Mouse (Mus musculus) forebrain, embryonic 16.5 days (tissue): Measurements from ENCODE around the gene Gnptab. TPM values are rescaled to one million over a fixed set of nuclear protein-coding genes. Genes with fewer than 3 reads are reported as not detected.
A peak's percentile ranks its signal among the peaks of the same experiment; 100 is the strongest.

Source experiments
- ATAC-seq: fragments of 200-750 bp; cut with Nextera tagmentation; 2 replicates; pipeline ENCODE4 v1.8.0; 2017; ENCODE audit warnings: mild to moderate bottlenecking, moderate library complexity
- H3K27ac ChIP-seq: fragments of 300-500 bp; sonication (generic); 2 replicates; pipeline ENCODE4 v1.5.1; 2014; ENCODE audit warnings: low read length, control low read depth
- H3K27me3 ChIP-seq: fragments of 300-500 bp; sonication (generic); replicated peaks from 2 replicates; pipeline ENCODE4 v1.6.1; 2014; ENCODE audit warnings: low read length; ENCODE audit not compliant: control insufficient read depth, insufficient read depth
- H3K36me3 ChIP-seq: fragments of 300-500 bp; sonication (generic); 2 replicates; pipeline ENCODE4 v1.6.1; 2014; ENCODE audit not compliant: control insufficient read depth, insufficient read depth
- H3K4me1 ChIP-seq: fragments of 300-500 bp; sonication (generic); replicated peaks from 2 replicates; pipeline ENCODE4 v1.6.1; 2014; ENCODE audit warnings: low read length; ENCODE audit not compliant: control insufficient read depth, insufficient read depth
- H3K4me2 ChIP-seq: fragments of 300-500 bp; sonication (generic); 2 replicates; pipeline ENCODE4 v1.6.1; 2014; ENCODE audit warnings: mild to moderate bottlenecking, low read length, control low read depth
- H3K4me3 ChIP-seq: fragments of 300-500 bp; sonication (generic); replicated peaks from 2 replicates; pipeline ENCODE4 v1.5.1; 2014; ENCODE audit warnings: mild to moderate bottlenecking, low read length, control low read depth
- H3K9ac ChIP-seq: fragments of 300-500 bp; sonication (generic); replicated peaks from 2 replicates; pipeline ENCODE4 v1.6.1; 2014; ENCODE audit warnings: low read depth, low read length, control low read depth
- H3K9me3 ChIP-seq: fragments of 300-500 bp; sonication (generic); 2 replicates; pipeline ENCODE4 v1.6.1; 2016; ENCODE audit warnings: low read length; ENCODE audit not compliant: control insufficient read depth
- WGBS: fragments of 180-500 bp; shearing (Covaris S2); extraction: QIAGEN DNeasy Blood & Tissue Kit; methylation state at CpG from one replicate; pipeline ENCODE4 v1.1.7; 2014; 5-methylcytosine and 5-hydroxymethylcytosine counted together
- polyA plus RNA-seq: library from polyadenylated mRNA; unstranded; fragments of >200 nt; fragmentation: Nextera tagmentation; extraction: Ambion mirVana; gene quantifications from 2 replicates; pipeline ENCODE4 v1.2.1, GENCODE M21; 2015

The Gnptab gene
- polyA plus RNA-seq, 1 experiment from 2014 or later: 18.4 TPM

GRCm38 (mm10) chr10:88383479-88383878 is 4.5 kb downstream of the Gnptab start:
- Histone ChIP-seq H3K27me3 (no peaks in the 10 kb centered on the region), H3K9me3 (no peaks in the 10 kb centered on the region), H3K36me3 (no peaks in the 10 kb centered on the region), H3K9ac (no peak overlapping the region), H3K4me3 (no peak overlapping the region), H3K4me2 (no peak overlapping the region), H3K27ac (no peak overlapping the region), H3K4me1 (peaks cover 21% of the 10 kb centered on the region)
- 70% methylated on average over 4 of the region's 4 CpGs for WGBS
- ATAC-seq: no peak

GRCm38 (mm10) chr10:88384081-88384480 is 5.1 kb downstream of the Gnptab start:
- Histone ChIP-seq H3K9ac (no peak overlapping the region), H3K27me3 (no peaks in the 10 kb centered on the region), H3K4me3 (no peak overlapping the region), H3K9me3 (no peaks in the 10 kb centered on the region), H3K4me1 (peaks cover 19% of the 10 kb centered on the region), H3K4me2 (no peak overlapping the region), H3K36me3 (no peaks in the 10 kb centered on the region), H3K27ac (no peak overlapping the region)
- 58% methylated on average over 5 of the region's 5 CpGs for WGBS
- ATAC-seq: no peak

- no peaks in the 10 kb centered on the region for H3K9me3 ChIP-seq
- no peaks in the 10 kb centered on the region for H3K36me3 ChIP-seq
- no peak overlapping the region for H3K4me2 ChIP-seq
- ATAC-seq: no peak
- H3K27ac ChIP-seq: no peak overlapping the region
- WGBS: 92% methylated on average over 11 of the region's 11 CpGs
- H3K27me3 ChIP-seq: no peaks in the 10 kb centered on the region
- no peak overlapping the region for H3K4me3 ChIP-seq
- H3K9ac ChIP-seq: no peak overlapping the region
- H3K4me1 ChIP-seq: peaks cover 15% of the 10 kb centered on the region
These were observed 6.4 kb downstream of the Gnptab start for GRCm38 (mm10) chr10:88385290-88385689.

GRCm38 (mm10) chr10:88385758-88386157 is 6.8 kb downstream of the Gnptab start:
- H3K4me3 ChIP-seq: no peak overlapping the region
- H3K27ac ChIP-seq: no peak overlapping the region
- H3K4me1 ChIP-seq: peaks cover 10% of the 10 kb centered on the region
- H3K27me3 ChIP-seq: no peaks in the 10 kb centered on the region
- H3K4me2 ChIP-seq: no peak overlapping the region
- H3K9me3 ChIP-seq: no peaks in the 10 kb centered on the region
- no peak for ATAC-seq
- H3K36me3 ChIP-seq: no peaks in the 10 kb centered on the region
- H3K9ac ChIP-seq: no peak overlapping the region
- WGBS: 69% methylated on average over 6 of the region's 6 CpGs

- Histone ChIP-seq H3K4me1 (peaks cover 5% of the 10 kb centered on the region), H3K27ac (no peak overlapping the region), H3K4me3 (no peak overlapping the region), H3K9me3 (no peaks in the 10 kb centered on the region), H3K9ac (no peak overlapping the region), H3K36me3 (no peaks in the 10 kb centered on the region), H3K27me3 (no peaks in the 10 kb centered on the region), H3K4me2 (no peak overlapping the region)
- ATAC-seq: 0 out of 2 replicates have a peak, but pooled peaks have one; percentile 11
- 75% methylated on average over 6 of the region's 6 CpGs for WGBS
These were observed 7.3 kb downstream of the Gnptab start for GRCm38 (mm10) chr10:88386251-88386650.

GRCm38 (mm10) chr10:88389576-88389975 is 10.6 kb downstream of the Gnptab start:
- H3K27me3 ChIP-seq: no peaks in the 10 kb centered on the region
- 67% methylated on average over 4 of the region's 4 CpGs for WGBS
- no peak overlapping the region for H3K4me3 ChIP-seq
- H3K4me2 ChIP-seq: no peak overlapping the region
- no peak for ATAC-seq
- no peak overlapping the region for H3K27ac ChIP-seq
- no peaks in the 10 kb centered on the region for H3K9me3 ChIP-seq
- H3K4me1 ChIP-seq: 0 out of 2 replicates have a peak, but pooled peaks cover 3% of the 10 kb centered on the region
- H3K9ac ChIP-seq: no peak overlapping the region
- no peaks in the 10 kb centered on the region for H3K36me3 ChIP-seq

- Histone ChIP-seq H3K4me1 (0 out of 2 replicates have a peak, but pooled peaks cover 3% of the 10 kb centered on the region), H3K36me3 (no peaks in the 10 kb centered on the region), H3K9me3 (no peaks in the 10 kb centered on the region), H3K27me3 (no peaks in the 10 kb centered on the region), H3K4me2 (no peak overlapping the region), H3K9ac (no peak overlapping the region), H3K4me3 (no peak overlapping the region), H3K27ac (no peak overlapping the region)
- ATAC-seq: 0 out of 2 replicates have a peak, but pooled peaks have one; percentile 9
- WGBS: 73% methylated on average over 10 of the region's 10 CpGs
These were observed 11.3 kb downstream of the Gnptab start for GRCm38 (mm10) chr10:88390096-88390790.

GRCm38 (mm10) chr10:88391495-88391894 is 12.6 kb downstream of the Gnptab start:
- H3K36me3 ChIP-seq: no peaks in the 10 kb centered on the region
- H3K27ac ChIP-seq: no peak overlapping the region
- ATAC-seq: no peak
- no peak overlapping the region for H3K9ac ChIP-seq
- H3K27me3 ChIP-seq: no peaks in the 10 kb centered on the region
- 0 out of 2 replicates have a peak, but pooled peaks cover 3% of the 10 kb centered on the region for H3K4me1 ChIP-seq
- no peak overlapping the region for H3K4me2 ChIP-seq
- no peak overlapping the region for H3K4me3 ChIP-seq
- 84% methylated on average over 9 of the region's 9 CpGs for WGBS
- H3K9me3 ChIP-seq: no peaks in the 10 kb centered on the region

GRCm38 (mm10) chr10:88392181-88392847 is 13.4 kb downstream of the Gnptab start:
- Histone ChIP-seq H3K4me1 (0 out of 2 replicates have a peak, but pooled peaks cover 3% of the 10 kb centered on the region), H3K27ac (no peak overlapping the region), H3K9me3 (no peaks in the 10 kb centered on the region), H3K9ac (no peak overlapping the region), H3K36me3 (no peaks in the 10 kb centered on the region), H3K27me3 (no peaks in the 10 kb centered on the region), H3K4me2 (no peak overlapping the region), H3K4me3 (no peak overlapping the region)
- 81% methylated on average over 9 of the region's 9 CpGs for WGBS
- ATAC-seq: peak; percentile 65; the same call in 1 of the 2 replicates
